Mouse (Mus musculus) midbrain, embryonic 15.5 days (tissue): ENCODE results near the gene Cela2a. TPM values are rescaled to one million over a fixed set of nuclear protein-coding genes. Genes with fewer than 3 reads are reported as not detected.

Experiments used
- ATAC-seq: fragments of 200-750 bp; cut with Nextera tagmentation; replicated peaks from 2 replicates; pipeline ENCODE4 v1.8.0; 2017; ENCODE audit warnings: moderate TSS enrichment
- H3K27ac ChIP-seq: fragments of 300-500 bp; sonication (generic); 2 replicates; pipeline ENCODE4 v1.5.1; 2015; ENCODE audit warnings: mild to moderate bottlenecking, inconsistent platforms
- H3K27me3 ChIP-seq: fragments of 300-500 bp; sonication (generic); replicated peaks from 2 replicates; pipeline ENCODE4 v1.6.1; 2015; ENCODE audit warnings: inconsistent platforms
- H3K36me3 ChIP-seq: fragments of 300-500 bp; sonication (generic); replicated peaks from 2 replicates; pipeline ENCODE4 v1.6.1; 2015; ENCODE audit warnings: inconsistent platforms
- H3K4me1 ChIP-seq: fragments of 300-500 bp; sonication (generic); 2 replicates; pipeline ENCODE4 v1.6.1; 2015; ENCODE audit warnings: inconsistent platforms
- H3K4me2 ChIP-seq: fragments of 300-500 bp; sonication (generic); 2 replicates; pipeline ENCODE4 v1.6.1; 2015; ENCODE audit warnings: inconsistent platforms, mild to moderate bottlenecking, moderate library complexity
- H3K4me3 ChIP-seq: fragments of 300-500 bp; sonication (generic); 2 replicates; pipeline ENCODE4 v1.5.1; 2015; ENCODE audit warnings: mild to moderate bottlenecking, inconsistent platforms
- H3K9ac ChIP-seq: fragments of 300-500 bp; sonication (generic); 2 replicates; pipeline ENCODE4 v1.6.1; 2015; ENCODE audit warnings: mild to moderate bottlenecking, inconsistent platforms
- H3K9me3 ChIP-seq: fragments of 300-500 bp; sonication (generic); 2 replicates; pipeline ENCODE4 v1.6.1; 2016; ENCODE audit warnings: inconsistent platforms
- whole genome bisulfite sequencing: fragments of 180-500 bp; shearing (Covaris S2); methylation state at CpG from one replicate; pipeline ENCODE4 v1.1.7; 2015; ENCODE audit warnings: mixed read lengths; 5-methylcytosine and 5-hydroxymethylcytosine counted together
- polyA plus RNA-seq: library from polyadenylated mRNA; unstranded; fragments of >200 nt; fragmentation: Nextera tagmentation; extraction: Ambion mirVana; gene quantifications from 2 replicates; pipeline ENCODE4 v1.2.1, GENCODE M21; 2015

Gene Cela2a
- polyA plus RNA-seq = 0.36 and 0.43 TPM in 2 replicates

DNA sequence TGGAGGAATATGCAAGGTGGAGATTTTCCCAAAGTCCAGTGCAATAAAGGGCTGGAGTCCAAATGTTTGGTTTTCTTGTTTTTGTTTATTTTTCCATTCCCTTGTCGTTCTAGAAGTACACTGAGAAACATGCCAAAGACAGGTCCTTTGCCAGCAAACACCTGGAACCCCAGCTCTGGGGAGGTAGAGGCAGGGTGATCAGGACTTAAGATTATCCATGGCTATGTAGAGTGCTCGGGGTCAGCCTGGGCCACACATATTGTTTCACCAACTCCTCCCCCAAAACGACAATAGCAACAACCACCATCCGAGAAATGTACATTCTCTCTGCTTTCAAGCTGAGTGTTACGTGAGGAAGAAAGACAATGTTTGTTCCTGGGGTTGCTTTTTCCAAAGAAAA, at the start of gene Cela2a:
Gene Cela2a, minus strand, starts transcription at position 101 of the 400 bp plus-strand sequence.
- WGBS = 59% methylated on average over 5 of the region's 5 CpGs
- Histone ChIP-seq H3K27ac (no peak within 1 kb of the TSS), H3K27me3 (no peaks in the 10 kb centered on the region), H3K9ac (no peak within 1 kb of the TSS), H3K4me3 (no peak within 1 kb of the TSS), H3K4me2 (no peak within 1 kb of the TSS), H3K36me3 (no peaks in the 10 kb centered on the region), H3K9me3 (no peaks in the 10 kb centered on the region), H3K4me1 (no peaks in the 10 kb centered on the region)
- ATAC-seq = no peak

- Histone ChIP-seq H3K4me3 (peak overlapping the region; percentile 80), H3K9me3 (no peaks in the 10 kb centered on the region), H3K4me1 (peaks cover 44% of the 10 kb centered on the region), H3K27me3 (no peaks in the 10 kb centered on the region), H3K36me3 (no peaks in the 10 kb centered on the region), H3K27ac (peak overlapping the region; percentile 84), H3K9ac (peak overlapping the region; percentile 86), H3K4me2 (peak overlapping the region; percentile 74)
- 10% methylated on average over 8 of the region's 8 CpGs for WGBS
- peak; percentile 10 for ATAC-seq
These were observed 49.6 kb upstream of the Cela2a start for GRCm38 (mm10) chr4:141875481-141876108.

GRCm38 (mm10) chr4:141874601-141875460, 48.9 kb upstream of the Cela2a start, which contains the start of gene Efhd2:
Gene Efhd2 (minus strand): TSS chr4:141874920.
- ATAC-seq = peak; percentile 92
- peaks cover 52% of the 10 kb centered on the region for H3K4me1 ChIP-seq
- under 1% methylated on average over 72 of the region's 73 CpGs for WGBS

GRCm38 (mm10) chr4:141874111-141874600, 48.2 kb upstream of the Cela2a start:
- Histone ChIP-seq H3K27me3 (no peaks in the 10 kb centered on the region), H3K9ac (peak overlapping the region; percentile 86), H3K4me2 (peak overlapping the region; percentile 74), H3K36me3 (no peaks in the 10 kb centered on the region), H3K9me3 (no peaks in the 10 kb centered on the region), H3K4me1 (peaks cover 54% of the 10 kb centered on the region), H3K27ac (peak overlapping the region; percentile 84), H3K4me3 (peak overlapping the region; percentile 80)
- ATAC-seq = peak; percentile 24
- under 1% methylated on average over 19 of the region's 19 CpGs for WGBS

More at GRCm38 (mm10) chr4:141874601-141875460, 48.9 kb upstream of the Cela2a start, which contains the start of gene Efhd2:
- Histone ChIP-seq H3K27ac (peak within 1 kb of the TSS; percentile 84), H3K9ac (peak within 1 kb of the TSS; percentile 86), H3K36me3 (no peaks in the 10 kb centered on the region), H3K4me2 (peak within 1 kb of the TSS; percentile 74), H3K9me3 (no peaks in the 10 kb centered on the region), H3K27me3 (no peaks in the 10 kb centered on the region), H3K4me3 (peak within 1 kb of the TSS; percentile 80)

DNA sequence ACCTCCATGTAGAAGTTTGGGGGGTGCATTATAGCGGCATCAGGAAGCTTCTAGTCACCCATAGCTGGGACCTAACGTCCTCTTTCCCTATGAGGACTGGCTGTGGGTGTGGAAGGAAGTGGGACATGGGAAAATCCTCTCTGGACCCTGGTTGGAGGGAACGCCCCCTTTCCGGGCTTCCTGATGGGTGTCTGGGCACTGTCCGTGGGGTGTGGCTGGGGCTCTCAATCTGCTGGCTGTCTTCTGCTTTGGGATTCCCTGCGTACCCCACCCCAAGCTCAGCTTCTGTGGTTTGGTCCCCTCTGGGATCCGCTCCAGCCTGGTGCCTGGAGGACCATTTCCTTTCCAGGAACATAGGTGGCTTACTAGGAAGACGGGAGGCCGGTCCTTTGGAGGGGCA, 47.0 kb upstream of the Cela2a start:
- no peak overlapping the region for H3K27ac ChIP-seq
- peak overlapping the region; percentile 74 for H3K4me2 ChIP-seq
- WGBS = 76% methylated on average over 9 of the region's 9 CpGs
- H3K36me3 ChIP-seq = no peaks in the 10 kb centered on the region
- ATAC-seq = no peak
- peaks cover 59% of the 10 kb centered on the region for H3K4me1 ChIP-seq
- H3K4me3 ChIP-seq = peak overlapping the region; percentile 80
- no peaks in the 10 kb centered on the region for H3K27me3 ChIP-seq
- peak overlapping the region; percentile 86; the same call in 1 of the 2 replicates for H3K9ac ChIP-seq
- H3K9me3 ChIP-seq = no peaks in the 10 kb centered on the region

GRCm38 (mm10) chr4:141871909-141872308, 45.9 kb upstream of the Cela2a start:
- Histone ChIP-seq H3K9ac (peak overlapping the region; percentile 9; the same call in 1 of the 2 replicates), H3K4me2 (peak overlapping the region; percentile 74), H3K27ac (peak overlapping the region; percentile 61), H3K27me3 (no peaks in the 10 kb centered on the region), H3K9me3 (no peaks in the 10 kb centered on the region), H3K4me1 (peaks cover 69% of the 10 kb centered on the region), H3K36me3 (no peaks in the 10 kb centered on the region), H3K4me3 (peak overlapping the region; percentile 80)
- 44% methylated on average over 9 of the region's 9 CpGs for WGBS
- no peak for ATAC-seq

DNA sequence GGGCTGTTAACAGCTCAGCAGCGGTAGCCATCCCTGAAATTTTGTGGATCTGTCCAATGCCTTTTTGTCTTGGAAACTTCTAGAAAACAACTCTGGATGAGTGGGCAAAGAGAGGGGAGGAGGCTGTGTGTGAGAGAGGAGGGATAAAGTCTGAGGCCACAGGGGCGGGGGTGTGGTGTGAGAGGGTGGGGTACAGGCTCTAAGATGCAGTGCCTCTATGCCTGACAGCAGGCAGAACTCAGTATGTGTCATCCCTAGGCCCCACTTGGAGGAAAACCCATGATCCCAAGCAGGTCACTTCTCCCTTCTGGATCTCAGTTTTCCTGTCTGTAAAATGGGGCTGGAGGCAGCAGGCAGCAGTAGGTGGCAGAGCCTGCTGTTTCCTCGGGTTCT, 45.4 kb upstream of the Cela2a start:
- Histone ChIP-seq H3K4me1 (peaks cover 75% of the 10 kb centered on the region), H3K27ac (0 out of 2 replicates have a peak overlapping the region, but pooled peaks have one; percentile 13), H3K9ac (no peak overlapping the region), H3K27me3 (no peaks in the 10 kb centered on the region), H3K4me2 (peak overlapping the region; percentile 74), H3K36me3 (no peaks in the 10 kb centered on the region), H3K9me3 (no peaks in the 10 kb centered on the region), H3K4me3 (no peak overlapping the region)
- WGBS = 90% methylated on average over 3 of the region's 3 CpGs
- ATAC-seq = no peak

GRCm38 (mm10) chr4:141870666-141871332, 44.8 kb upstream of the Cela2a start:
- ATAC-seq = no peak
- Histone ChIP-seq H3K4me1 (peaks cover 76% of the 10 kb centered on the region), H3K9ac (no peak overlapping the region), H3K9me3 (no peaks in the 10 kb centered on the region), H3K27ac (0 out of 2 replicates have a peak overlapping the region, but pooled peaks have one; percentile 13), H3K27me3 (no peaks in the 10 kb centered on the region), H3K4me3 (no peak overlapping the region), H3K4me2 (no peak overlapping the region), H3K36me3 (no peaks in the 10 kb centered on the region)
- 63% methylated on average over 11 of the region's 11 CpGs for WGBS

DNA sequence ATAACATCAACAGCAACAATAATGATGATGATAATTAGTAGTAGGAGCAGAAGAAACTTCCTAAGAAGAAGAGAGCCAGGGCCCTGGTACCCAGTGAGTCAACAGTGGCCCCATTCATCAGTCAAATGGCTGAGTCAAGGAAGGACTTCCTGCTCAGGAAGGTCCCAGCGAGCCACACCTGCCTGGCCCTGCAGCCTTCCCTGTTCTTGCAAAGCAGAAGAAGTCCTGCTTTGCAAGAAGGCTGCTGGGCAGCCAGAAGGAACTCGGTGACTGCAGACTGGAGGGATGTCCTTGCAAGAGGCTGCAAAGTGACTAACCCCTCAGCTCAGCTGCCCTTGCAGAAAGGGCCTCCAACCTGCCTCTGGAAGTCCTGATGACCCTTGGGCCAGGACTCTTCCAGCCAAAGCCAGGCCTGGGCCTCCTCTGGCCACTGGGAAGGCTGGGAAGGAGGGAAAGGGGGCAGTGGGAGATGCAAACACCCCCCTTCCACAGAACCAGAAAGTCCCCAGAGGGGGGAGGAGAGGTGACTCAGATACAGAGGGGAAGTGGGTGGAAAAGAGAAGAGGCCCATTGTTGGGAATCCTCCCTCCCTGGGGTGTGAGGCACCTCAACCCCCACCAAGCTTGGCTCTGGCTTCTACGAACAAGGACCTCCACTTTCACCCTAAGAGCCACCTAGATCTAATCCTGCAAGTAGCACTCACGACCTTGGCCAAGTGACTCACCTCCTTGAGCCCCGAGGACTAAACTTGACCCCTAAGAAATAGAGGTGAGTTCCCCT, 43.7 kb upstream of the Cela2a start:
- H3K4me1 ChIP-seq = peaks cover 68% of the 10 kb centered on the region
- no peaks in the 10 kb centered on the region for H3K9me3 ChIP-seq
- H3K27me3 ChIP-seq = no peaks in the 10 kb centered on the region
- ATAC-seq = no peak
- H3K9ac ChIP-seq = no peak overlapping the region
- H3K4me3 ChIP-seq = no peak overlapping the region
- H3K36me3 ChIP-seq = no peaks in the 10 kb centered on the region
- WGBS = 78% methylated on average over 5 of the region's 5 CpGs
- no peak overlapping the region; the same call in 1 of the 2 replicates for H3K27ac ChIP-seq
- H3K4me2 ChIP-seq = no peak overlapping the region

DNA sequence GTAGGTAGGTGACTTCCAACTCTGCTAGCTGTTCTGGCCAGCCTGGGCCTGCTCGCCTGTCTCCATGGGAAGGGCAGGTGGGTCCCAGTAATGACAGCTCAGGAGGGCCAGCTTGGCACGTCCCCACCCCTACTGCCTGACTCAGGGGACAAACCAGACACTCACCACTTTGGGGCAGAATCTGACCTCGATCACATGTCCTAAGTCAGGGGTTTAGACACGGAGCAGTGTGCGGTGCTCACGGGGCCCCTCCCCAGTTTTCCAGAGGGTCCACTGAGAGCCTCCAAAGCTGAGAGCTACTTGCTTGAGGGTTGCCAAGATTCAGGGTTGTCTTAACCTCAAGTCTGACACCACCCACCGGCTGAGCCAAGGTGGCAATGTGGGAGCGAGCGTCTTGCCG, 42.1 kb upstream of the Cela2a start:
- no peaks in the 10 kb centered on the region for H3K9me3 ChIP-seq
- no peak overlapping the region for H3K4me3 ChIP-seq
- no peak overlapping the region for H3K4me2 ChIP-seq
- H3K27ac ChIP-seq = peak overlapping the region; percentile 62
- 71% methylated on average over 10 of the region's 10 CpGs for WGBS
- no peaks in the 10 kb centered on the region for H3K27me3 ChIP-seq
- H3K4me1 ChIP-seq = peaks cover 57% of the 10 kb centered on the region
- H3K36me3 ChIP-seq = no peaks in the 10 kb centered on the region
- no peak for ATAC-seq
- H3K9ac ChIP-seq = no peak overlapping the region

DNA sequence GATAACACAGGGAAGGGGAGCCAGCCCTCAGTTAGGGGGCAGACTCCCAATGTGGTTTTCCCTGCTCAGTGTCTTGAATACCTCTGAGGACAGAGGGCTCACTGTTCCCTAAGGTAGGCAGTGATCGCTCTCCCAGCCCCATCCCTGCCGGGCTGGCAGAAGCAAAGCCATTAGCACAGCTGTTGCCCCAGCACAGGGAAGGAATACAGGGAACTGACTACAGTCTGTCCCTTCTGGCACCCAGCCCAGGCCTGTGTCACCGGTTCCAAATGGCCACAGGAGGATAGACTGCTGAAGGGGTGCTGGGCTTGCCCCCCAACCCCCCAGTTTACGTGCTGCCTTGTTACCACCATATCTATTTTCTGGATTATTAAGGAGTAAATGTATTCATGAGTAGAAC, 41.5 kb upstream of the Cela2a start:
- peak overlapping the region; percentile 62 for H3K27ac ChIP-seq
- 0 out of 2 replicates have a peak overlapping the region, but pooled peaks have one; percentile 5 for H3K9ac ChIP-seq
- no peak overlapping the region for H3K4me3 ChIP-seq
- no peaks in the 10 kb centered on the region for H3K36me3 ChIP-seq
- peaks cover 51% of the 10 kb centered on the region for H3K4me1 ChIP-seq
- peak; percentile 53 for ATAC-seq
- H3K9me3 ChIP-seq = no peaks in the 10 kb centered on the region
- H3K4me2 ChIP-seq = no peak overlapping the region
- 22% methylated on average over 4 of the region's 4 CpGs for WGBS
- H3K27me3 ChIP-seq = no peaks in the 10 kb centered on the region
